Mouse (Mus musculus) ovary, adult 10 weeks (tissue): ENCODE results near the gene Trim39. TPM values are rescaled to one million over a fixed set of nuclear protein-coding genes. Genes with fewer than 3 reads are reported as not detected.

Experiments used
- polyA plus RNA-seq: library from polyadenylated mRNA; stranded (reverse); fragments of 350-450 nt; fragmentation: Illumina TruSeq; extraction: RNeasy Lipid Tissue Mini Kit (QIAGEN cat#74804); gene quantifications from one replicate; pipeline ENCODE4 v1.2.3, GENCODE M21; 2014

Gene Trim39
- 11.2 TPM for polyA plus RNA-seq

DNA sequence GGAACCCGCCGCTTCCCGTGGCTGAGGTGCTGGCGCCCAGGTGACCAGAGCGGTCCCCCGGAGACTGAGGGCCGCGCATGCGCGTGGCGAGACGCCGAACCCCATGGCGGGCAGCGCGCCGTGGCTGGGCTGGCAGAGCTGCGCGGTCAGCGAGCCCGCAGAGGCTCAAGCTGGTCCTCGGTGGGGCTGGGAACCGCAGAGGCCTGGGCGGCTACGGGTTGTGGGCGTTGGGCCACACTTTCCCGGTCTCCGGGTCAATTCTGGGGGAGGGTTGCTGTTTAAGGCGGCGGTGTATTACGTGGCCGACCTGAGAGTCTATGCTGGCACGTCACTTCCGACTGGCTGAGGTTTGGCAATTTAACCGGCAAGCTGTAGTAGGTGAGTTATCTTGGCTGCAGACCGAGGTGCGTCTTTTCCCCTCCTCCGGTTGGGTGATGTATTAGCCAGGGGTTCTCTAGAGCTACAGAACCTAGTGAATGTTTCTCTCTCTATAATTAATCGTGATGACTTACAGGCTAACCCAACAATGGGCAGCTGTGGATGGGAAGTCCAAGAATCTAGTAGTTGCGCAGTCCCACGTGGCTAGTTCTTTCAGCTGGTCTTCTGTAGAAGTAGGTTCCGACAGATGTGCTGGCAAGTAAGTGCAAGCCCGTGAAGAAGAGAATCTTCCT lies at the start of gene Trim39:
Gene Trim39 (minus strand): TSS at position 662 of the 671 bp plus-strand sequence.

DNA sequence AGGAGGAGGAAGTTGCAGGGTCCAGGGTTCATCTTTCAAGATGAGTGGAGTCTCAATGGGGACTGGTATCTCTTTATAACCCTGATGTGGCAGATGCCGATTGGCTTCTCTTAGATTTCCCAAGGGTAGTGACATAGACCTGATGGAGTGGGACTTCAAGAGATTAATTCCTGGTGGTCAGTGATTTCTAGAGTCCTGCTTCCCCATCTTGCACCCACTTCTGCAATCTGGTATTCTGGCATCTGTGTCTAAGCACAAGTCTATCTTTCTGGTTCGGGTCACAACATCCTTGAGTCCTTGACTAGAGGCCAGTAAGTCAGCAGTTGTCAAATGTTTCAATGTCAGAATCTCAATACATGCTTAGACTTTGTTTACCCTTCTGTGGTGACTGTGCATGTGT lies 14.3 kb upstream of the Trim39 start, which contains the start of gene H2-M10.2:
Gene H2-M10.2 (minus strand): TSS at position 101 of the 400 bp plus-strand sequence.

DNA sequence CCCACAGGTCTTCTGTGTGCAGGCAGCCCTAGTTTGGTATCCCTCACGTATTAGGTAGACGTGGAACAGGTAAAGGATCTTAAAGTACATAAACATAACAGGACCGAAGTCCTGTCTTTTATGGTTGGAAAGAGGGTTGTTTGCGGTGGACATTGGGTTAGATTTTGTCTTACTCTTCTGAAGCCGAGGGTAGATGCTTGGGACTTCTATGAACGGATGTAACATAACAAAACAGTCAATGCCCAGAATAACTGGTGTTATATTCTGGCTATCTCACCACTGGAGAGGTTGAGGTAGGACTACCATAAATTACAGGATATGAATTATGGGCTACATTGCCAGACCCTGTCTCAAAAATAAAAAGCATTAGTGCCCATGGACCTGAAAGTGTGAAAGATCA lies 14.1 kb downstream of the Trim39 start, which contains the start of gene Rpp21:
Gene Rpp21 (minus strand): TSS at position 101 of the 400 bp plus-strand sequence.

Other genes with a start within 250 kb of the Trim39 start
- 2.5 TPM for gene H2-T23, start 239.4 kb downstream of the Trim39 start, polyA plus RNA-seq
- 8.8 TPM for gene H2-T22, start 229.5 kb downstream of the Trim39 start, polyA plus RNA-seq
- gene Gm6034, start 229.3 kb downstream of the Trim39 start, polyA plus RNA-seq = not detected
- gene Gm11127, start 213.9 kb downstream of the Trim39 start, polyA plus RNA-seq = not detected
- not detected for gene Gm19684, start 150.6 kb downstream of the Trim39 start, polyA plus RNA-seq
- not detected for gene Gm7030, start 142.8 kb downstream of the Trim39 start, polyA plus RNA-seq
- not detected for gene Gm8909, start 103.7 kb downstream of the Trim39 start, polyA plus RNA-seq
- not detected for gene H2-T3, start 82.0 kb downstream of the Trim39 start, polyA plus RNA-seq
- 5.2 TPM for gene Rpp21, start 14.2 kb downstream of the Trim39 start, polyA plus RNA-seq
- gene H2-M10.2, start 14.2 kb upstream of the Trim39 start, polyA plus RNA-seq = not detected
- not detected for gene H2-M10.1, start 53.9 kb upstream of the Trim39 start, polyA plus RNA-seq
- gene H2-M10.3, start 96.2 kb upstream of the Trim39 start, polyA plus RNA-seq = not detected
- gene H2-M10.4, start 190.1 kb upstream of the Trim39 start, polyA plus RNA-seq = not detected